Mouse (Mus musculus) brain, embryonic 14.5 days (tissue): ENCODE measurements around the gene Hsdl1.

Source experiments
- CTCF ChIP-seq: fragments of 200-500 bp; IDR thresholded peaks from 2 replicates; pipeline ENCODE4 v1.5.1; 2012; ENCODE audit warnings: inconsistent platforms, mild to moderate bottlenecking, moderate library complexity, borderline replicate concordance; ENCODE audit not compliant: insufficient read depth, insufficient read length; ENCODE audit errors: extremely low read depth
- POLR2A ChIP-seq: fragments of 200-500 bp; IDR thresholded peaks from 2 replicates; pipeline ENCODE4 v1.6.1; 2012; ENCODE audit warnings: mild to moderate bottlenecking, inconsistent platforms, borderline replicate concordance; ENCODE audit not compliant: poor library complexity, insufficient read depth, insufficient read length, severe bottlenecking; ENCODE audit errors: extremely low read depth

- TF ChIP-seq CTCF (no peak), POLR2A (no peak)
Observed at GRCm38 (mm10) chr8:119620116-119620840, 45.3 kb upstream of the Hsdl1 start.
